Mouse (Mus musculus) liver, postnatal 0 days (tissue): ENCODE measurements at regions not wholly inside any gene's neighbourhood (a gene's known extent, or its start where the extent isn't known, plus 50 kb on each side); places are given as distances from the start of the nearest gene placed in this dataset.

Source experiments
- CTCF ChIP-seq: sonication (generic); IDR thresholded peaks from 2 replicates; pipeline ENCODE4 v1.5.1; 2016; ENCODE audit warnings: antibody characterized with exemption, low read depth
- EP300 ChIP-seq: IDR thresholded peaks from 2 replicates; pipeline ENCODE4 v1.6.1; 2016; ENCODE audit warnings: antibody characterized with exemption, low read depth, mild to moderate bottlenecking

DNA sequence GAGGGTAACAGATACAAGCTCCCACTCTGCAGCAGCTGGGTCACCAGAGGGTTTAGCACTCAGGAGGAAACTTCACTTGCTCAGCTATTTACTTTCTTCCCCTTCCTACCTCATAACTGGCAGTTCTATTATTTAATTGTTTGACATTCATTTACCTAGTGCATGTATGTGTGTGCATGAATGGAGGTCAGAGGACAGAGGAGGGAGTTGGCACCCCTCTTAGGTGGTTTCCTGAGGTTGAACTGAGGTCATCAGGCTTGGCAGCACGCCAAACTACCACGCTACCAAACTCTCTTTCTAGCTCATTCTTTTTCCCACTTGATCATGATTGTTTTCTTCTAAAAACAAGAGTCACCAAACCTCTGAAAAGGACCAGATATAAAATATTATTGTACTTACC is 202.4 kb upstream of the Krr1 start:
- TF ChIP-seq CTCF (no peak), EP300 (no peak)
